Mouse (Mus musculus): ENCODE measurements around the gene H2-T3. TPM values are rescaled to one million over a fixed set of nuclear protein-coding genes. Genes with fewer than 3 reads are reported as not detected.
A peak's percentile ranks its signal among the peaks of the same experiment; 100 is the strongest.
"Not testable (repeated sequence)": the region's sequence is repeated elsewhere in the genome, so short reads cannot be mapped to it uniquely, and the experiment has no call there.

The H2-T3 gene
- polyA plus RNA-seq (2015; fragmentation: Nextera tagmentation; extraction: Ambion mirVana) = 0.09 TPM in 1 of 2 replicates, not detected in the other

GRCm38 (mm10) chr17:36190169-36190507 is at the start of gene H2-T3:
H2-T3 (minus strand) TSS chr17:36190287.
- no peak for ATAC-seq (ENCODE audit: low FRiP score, low read depth)
- no peaks in the 10 kb centered on the region for H3K4me1 ChIP-seq
- H3K27me3 ChIP-seq = peaks cover 89% of the 10 kb centered on the region
- no peaks in the 10 kb centered on the region for H3K36me3 ChIP-seq
- no peak within 1 kb of the TSS for H3K4me2 ChIP-seq (replicated peaks)
- no peak within 1 kb of the TSS for H3K9ac ChIP-seq
- H3K27ac ChIP-seq = no peak within 1 kb of the TSS
- H3K9me3 ChIP-seq = no peaks in the 10 kb centered on the region; the same call in 1 of the 2 replicates
- H3K4me3 ChIP-seq = no peak within 1 kb of the TSS
- WGBS = 76% methylated on average over 2 of the region's 2 CpGs

- peak overlapping the region; percentile 27; the same call in 1 of the 2 replicates for H3K9ac ChIP-seq
- H3K36me3 ChIP-seq = no peaks in the 10 kb centered on the region
- no peaks in the 10 kb centered on the region for H3K9me3 ChIP-seq
- no peak overlapping the region for H3K27ac ChIP-seq
- peaks cover 15% of the 10 kb centered on the region for H3K4me1 ChIP-seq
- H3K4me2 ChIP-seq (replicated peaks) = peak overlapping the region; percentile 57
- peak overlapping the region; percentile 29 for H3K4me3 ChIP-seq
- 1% methylated on average over 27 of the region's 27 CpGs for WGBS
- ATAC-seq (ENCODE audit: low FRiP score, low read depth) = no peak
- H3K27me3 ChIP-seq = peaks cover 37% of the 10 kb centered on the region
Observed at GRCm38 (mm10) chr17:36237321-36237921, 47.3 kb upstream of the H2-T3 start.

GRCm38 (mm10) chr17:36235300-36235699 is 45.2 kb upstream of the H2-T3 start:
- H3K27ac ChIP-seq; H3K4me3 ChIP-seq; H3K9ac ChIP-seq; H3K36me3 ChIP-seq; H3K9me3 ChIP-seq; H3K4me2 ChIP-seq (replicated peaks); H3K4me1 ChIP-seq; ATAC-seq (ENCODE audit: low FRiP score, low read depth): not testable (repeated sequence)
- WGBS = 16% methylated on average over 8 of the region's 9 CpGs
- peaks cover 36% of the 10 kb centered on the region for H3K27me3 ChIP-seq

DNA sequence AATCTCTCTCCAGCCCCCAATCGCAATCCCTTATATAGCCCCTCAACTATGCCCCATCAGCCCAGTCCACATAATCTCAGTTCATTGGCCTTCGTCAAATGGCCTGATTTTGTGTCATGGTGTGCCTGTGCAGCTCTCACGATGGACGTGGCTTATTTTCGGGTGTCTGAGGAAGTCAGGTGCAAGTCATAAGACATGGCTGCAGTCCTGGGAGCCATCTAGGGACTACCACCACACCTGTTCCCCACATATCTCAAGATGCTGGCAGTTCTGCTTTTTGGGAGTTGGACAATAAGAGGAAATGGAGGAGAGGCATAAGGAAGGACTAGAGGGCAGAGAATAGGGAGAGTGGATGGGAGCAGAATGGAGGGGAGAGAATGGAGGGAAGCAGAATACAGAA is 43.5 kb upstream of the H2-T3 start:
- Histone ChIP-seq H3K9ac (no peak overlapping the region), H3K4me1 (peaks cover 6% of the 10 kb centered on the region), H3K36me3 (no peaks in the 10 kb centered on the region), H3K4me3 (no peak overlapping the region), H3K27me3 (peaks cover 28% of the 10 kb centered on the region), H3K27ac (no peak overlapping the region), H3K9me3 (no peaks in the 10 kb centered on the region), H3K4me2 (replicated peaks) (no peak overlapping the region)
- 78% methylated on average over 5 of the region's 5 CpGs for WGBS
- ATAC-seq (ENCODE audit: low FRiP score, low read depth) = no peak

DNA sequence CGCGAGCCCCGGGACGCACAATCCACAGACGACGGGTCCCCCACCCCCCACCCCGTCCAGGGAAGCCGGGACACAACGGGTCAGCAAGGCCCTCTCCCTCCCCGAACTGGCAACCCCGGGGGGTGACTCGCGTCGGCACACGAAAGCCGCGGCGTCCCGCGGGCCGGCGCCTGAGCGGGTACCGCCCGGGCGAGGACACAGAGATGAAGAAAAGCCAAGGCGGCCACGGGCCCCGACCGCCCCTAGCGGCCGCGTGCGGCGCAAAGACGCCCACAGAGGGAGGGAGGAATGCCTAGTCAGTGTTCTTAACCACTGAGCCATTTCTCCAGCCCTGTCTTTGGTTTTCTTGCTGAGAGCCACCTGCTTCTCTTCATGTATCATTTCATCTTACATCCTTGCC is 41.2 kb upstream of the H2-T3 start:
- Histone ChIP-seq H3K27me3 (peaks cover 7% of the 10 kb centered on the region), H3K9ac (no peak overlapping the region), H3K4me3 (no peak overlapping the region), H3K4me2 (replicated peaks) (no peak overlapping the region), H3K4me1 (no peaks in the 10 kb centered on the region), H3K9me3 (no peaks in the 10 kb centered on the region), H3K27ac (no peak overlapping the region), H3K36me3 (no peaks in the 10 kb centered on the region)
- ATAC-seq (ENCODE audit: low FRiP score, low read depth) = no peak
- WGBS = 4% methylated on average over 36 of the region's 36 CpGs

DNA sequence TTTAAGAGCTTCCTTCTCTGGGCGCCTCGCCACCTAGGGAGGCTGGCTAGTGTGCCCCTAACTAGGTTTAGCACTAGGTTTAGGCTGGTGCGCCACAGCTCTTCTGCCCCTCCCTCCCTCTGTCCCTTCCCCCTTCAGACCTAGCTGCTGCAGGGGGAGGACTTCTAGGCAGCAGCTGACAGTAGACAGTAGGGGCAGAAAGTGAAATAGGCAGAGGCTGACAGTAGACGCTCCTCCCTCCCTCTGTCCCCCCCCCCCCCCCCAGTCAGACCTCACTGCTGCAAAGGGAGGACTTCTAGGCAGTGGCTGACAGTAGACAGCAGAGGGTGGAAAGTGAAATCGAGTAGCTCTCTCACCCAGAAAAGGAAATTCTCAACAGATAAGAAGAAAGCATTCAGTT is 39.0 kb upstream of the H2-T3 start:
- H3K4me2 ChIP-seq (replicated peaks) = no peak overlapping the region
- peaks cover 18% of the 10 kb centered on the region for H3K27me3 ChIP-seq
- no peaks in the 10 kb centered on the region for H3K4me1 ChIP-seq
- H3K9ac ChIP-seq = no peak overlapping the region
- 11% methylated on average over 5 of the region's 5 CpGs for WGBS
- ATAC-seq (ENCODE audit: low FRiP score, low read depth) = no peak
- H3K27ac ChIP-seq = no peak overlapping the region
- no peaks in the 10 kb centered on the region for H3K9me3 ChIP-seq
- no peak overlapping the region for H3K4me3 ChIP-seq
- H3K36me3 ChIP-seq = no peaks in the 10 kb centered on the region

DNA sequence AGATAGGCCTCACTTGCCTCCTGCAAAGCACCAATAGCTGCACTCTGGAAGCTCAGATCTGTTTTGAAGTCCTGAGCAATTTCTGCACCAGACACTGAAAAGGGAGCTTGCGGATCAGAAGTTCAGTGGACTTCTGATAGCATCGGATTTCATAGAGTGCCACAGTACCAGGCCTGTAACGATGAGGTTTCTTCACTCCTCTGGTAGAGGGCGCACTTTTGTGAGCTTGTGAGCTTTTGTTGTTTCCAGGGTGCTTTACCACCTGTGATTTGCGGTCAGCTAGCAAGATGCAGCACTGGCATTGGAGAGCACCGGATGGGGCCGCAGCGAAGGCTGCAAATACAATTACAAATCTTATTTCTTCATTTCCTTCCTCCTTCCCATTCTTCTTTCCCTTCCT is 36.8 kb upstream of the H2-T3 start:
- H3K9ac ChIP-seq = no peak overlapping the region
- peaks cover 31% of the 10 kb centered on the region for H3K27me3 ChIP-seq
- H3K4me3 ChIP-seq = no peak overlapping the region
- no peaks in the 10 kb centered on the region for H3K9me3 ChIP-seq
- no peak overlapping the region for H3K27ac ChIP-seq
- H3K4me1 ChIP-seq = no peaks in the 10 kb centered on the region
- WGBS = 14% methylated on average over 8 of the region's 8 CpGs
- no peak for ATAC-seq (ENCODE audit: low FRiP score, low read depth)
- H3K4me2 ChIP-seq (replicated peaks) = no peak overlapping the region
- H3K36me3 ChIP-seq = no peaks in the 10 kb centered on the region

DNA sequence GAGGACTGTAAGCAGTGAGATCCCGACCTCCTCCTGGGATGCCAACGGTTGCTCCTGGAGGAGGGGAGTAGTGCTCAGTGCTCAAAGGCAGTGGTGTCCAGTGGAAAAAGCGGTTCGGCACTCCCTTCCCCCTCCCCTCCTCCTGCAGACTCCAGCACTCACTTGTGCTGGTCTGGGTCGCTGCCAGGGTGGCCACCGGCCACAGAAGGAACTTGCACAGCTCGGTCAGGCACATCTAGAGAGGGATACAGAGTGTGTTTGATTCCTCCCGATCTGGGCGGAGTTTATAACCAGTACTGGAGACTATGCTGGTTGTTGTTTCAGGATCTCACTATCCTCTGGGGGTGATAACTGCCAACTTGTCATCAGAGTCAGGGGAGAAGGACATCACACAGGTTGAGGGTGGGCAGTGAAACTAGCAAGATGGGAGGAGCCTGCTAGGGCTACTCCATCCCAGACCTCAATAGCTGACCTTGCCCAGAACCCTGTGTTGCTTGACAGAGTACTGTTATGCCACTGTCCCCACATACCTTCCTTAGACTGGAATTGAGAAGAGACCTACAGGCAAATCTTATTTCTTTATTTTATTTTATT is 35.2 kb upstream of the H2-T3 start:
- no peak overlapping the region for H3K27ac ChIP-seq
- no peaks in the 10 kb centered on the region for H3K9me3 ChIP-seq
- peaks cover 47% of the 10 kb centered on the region for H3K27me3 ChIP-seq
- WGBS = 7% methylated on average over 9 of the region's 9 CpGs
- no peak overlapping the region for H3K4me3 ChIP-seq
- H3K4me2 ChIP-seq (replicated peaks) = 0 out of 2 replicates have a peak overlapping the region, but pooled peaks have one; percentile 9
- no peak for ATAC-seq (ENCODE audit: low FRiP score, low read depth)
- no peaks in the 10 kb centered on the region for H3K36me3 ChIP-seq
- H3K9ac ChIP-seq = no peak overlapping the region
- no peaks in the 10 kb centered on the region for H3K4me1 ChIP-seq

DNA sequence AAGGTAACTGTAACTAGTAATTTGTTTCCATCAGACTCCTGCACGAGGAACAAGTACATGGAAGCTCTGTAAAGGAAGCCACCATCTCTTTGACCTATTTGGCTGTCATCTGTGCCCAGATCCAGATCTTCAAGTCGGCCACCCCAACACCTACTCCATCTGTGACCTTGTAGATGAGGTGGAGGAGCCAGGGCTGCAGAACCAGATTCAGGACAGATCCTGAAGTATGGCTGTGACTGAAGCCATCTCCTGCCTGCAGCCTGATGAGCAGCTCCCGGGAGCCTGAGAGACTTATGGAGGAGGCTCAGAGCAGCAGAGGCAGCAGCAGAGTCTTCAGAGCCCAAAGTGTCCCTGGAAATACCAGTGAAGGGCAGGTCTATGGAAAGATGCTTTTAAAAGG is 34.4 kb upstream of the H2-T3 start:
- Histone ChIP-seq H3K9me3 (no peaks in the 10 kb centered on the region), H3K27me3 (peaks cover 53% of the 10 kb centered on the region), H3K36me3 (no peaks in the 10 kb centered on the region), H3K4me1 (no peaks in the 10 kb centered on the region), H3K4me3 (no peak overlapping the region), H3K4me2 (replicated peaks) (no peak overlapping the region), H3K9ac (no peak overlapping the region), H3K27ac (no peak overlapping the region)
- 44% methylated on average over 3 of the region's 3 CpGs for WGBS
- ATAC-seq (ENCODE audit: low FRiP score, low read depth) = no peak

GRCm38 (mm10) chr17:36218594-36219155 is 28.6 kb upstream of the H2-T3 start:
- H3K4me3 ChIP-seq = no peak overlapping the region
- H3K4me2 ChIP-seq (replicated peaks) = no peak overlapping the region
- H3K9ac ChIP-seq = no peak overlapping the region
- H3K36me3 ChIP-seq = no peaks in the 10 kb centered on the region
- WGBS = 48% methylated on average over 5 of the region's 5 CpGs
- no peaks in the 10 kb centered on the region for H3K4me1 ChIP-seq
- H3K27ac ChIP-seq = no peak overlapping the region
- peaks cover 87% of the 10 kb centered on the region for H3K27me3 ChIP-seq
- no peaks in the 10 kb centered on the region for H3K9me3 ChIP-seq
- ATAC-seq (ENCODE audit: low FRiP score, low read depth) = no peak

DNA sequence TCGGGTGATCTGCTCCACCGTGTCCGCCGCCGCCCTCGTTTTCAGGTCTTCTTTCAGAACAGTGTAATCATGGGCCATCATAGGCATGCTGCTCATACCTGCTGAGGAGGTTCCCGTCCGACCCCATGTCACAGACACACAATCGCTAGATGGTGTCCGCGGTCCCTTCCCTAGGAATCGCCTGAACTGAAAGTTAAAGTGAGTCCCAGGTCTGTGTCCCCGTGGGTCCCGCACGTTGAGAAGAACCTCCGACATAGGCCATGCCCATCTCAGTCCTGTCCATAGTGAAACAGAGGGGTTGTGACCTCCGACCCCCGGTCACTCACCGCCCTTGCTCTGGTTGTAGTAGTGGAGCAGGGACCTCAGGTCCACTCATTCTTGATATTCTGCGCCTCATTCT is 25.5 kb upstream of the H2-T3 start:
- 3% methylated on average over 20 of the region's 20 CpGs for WGBS
- H3K27me3 ChIP-seq = peaks cover 91% of the 10 kb centered on the region
- no peak for ATAC-seq (ENCODE audit: low FRiP score, low read depth)
- no peaks in the 10 kb centered on the region for H3K4me1 ChIP-seq
- H3K9me3 ChIP-seq = no peaks in the 10 kb centered on the region
- H3K27ac ChIP-seq = no peak overlapping the region
- no peak overlapping the region for H3K4me3 ChIP-seq
- H3K36me3 ChIP-seq = no peaks in the 10 kb centered on the region
- no peak overlapping the region; the same call in 1 of the 2 replicates for H3K4me2 ChIP-seq (replicated peaks)
- H3K9ac ChIP-seq = no peak overlapping the region

GRCm38 (mm10) chr17:36206846-36207245 is 16.8 kb upstream of the H2-T3 start:
- H3K9me3 ChIP-seq = no peaks in the 10 kb centered on the region

More at GRCm38 (mm10) chr17:36206846-36207245, 16.8 kb upstream of the H2-T3 start:
- H3K4me2 ChIP-seq (replicated peaks) = no peak overlapping the region
- ATAC-seq (ENCODE audit: low FRiP score, low read depth) = no peak
- H3K4me3 ChIP-seq = no peak overlapping the region
- H3K9ac ChIP-seq = no peak overlapping the region
- H3K27me3 ChIP-seq = peaks cover 98% of the 10 kb centered on the region
- no peak overlapping the region for H3K27ac ChIP-seq
- H3K36me3 ChIP-seq = no peaks in the 10 kb centered on the region
- 0 out of 2 replicates have a peak, but pooled peaks cover 6% of the 10 kb centered on the region for H3K4me1 ChIP-seq
